Mouse (Mus musculus): ENCODE measurements around the gene Abca17.
A peak's percentile ranks its signal among the peaks of the same experiment; 100 is the strongest.

Gene Abca17

GRCm38 (mm10) chr17:24350926-24351759 is at the start of gene Abca17:
Gene Abca17, minus strand, starts transcription at chr17:24351068.
- no peak for DNase-seq (ENCODE audit: low spot score)

- DNase-seq (ENCODE audit: low spot score): peak; percentile 85
These were observed 43.6 kb upstream of the Abca17 start for GRCm38 (mm10) chr17:24394456-24394855.

GRCm38 (mm10) chr17:24393527-24393926 is 42.7 kb upstream of the Abca17 start:
- DNase-seq (ENCODE audit: low spot score): no peak

DNA sequence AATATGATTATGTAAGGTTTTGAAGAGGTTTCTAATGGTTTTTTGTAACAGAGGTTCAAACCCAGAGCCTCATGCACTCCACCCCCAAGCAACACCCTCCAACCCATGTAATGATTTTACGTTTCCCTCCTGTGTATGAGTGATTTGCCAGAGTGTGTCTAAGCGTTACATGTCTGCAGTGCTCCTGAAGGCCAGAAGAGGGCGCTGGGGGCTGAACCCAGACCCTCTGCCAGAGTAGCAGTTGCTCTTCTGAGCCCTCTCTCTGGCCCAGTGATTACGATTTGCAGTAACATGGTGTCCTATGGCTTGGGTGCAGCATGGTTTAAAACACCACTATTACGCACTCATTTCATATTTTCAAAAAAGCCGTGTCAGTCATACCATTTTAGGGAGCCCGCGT is 40.3 kb upstream of the Abca17 start:
- DNase-seq (ENCODE audit: low spot score): no peak

- DNase-seq (ENCODE audit: low spot score): peak; percentile 89
These were observed 39.0 kb upstream of the Abca17 start for GRCm38 (mm10) chr17:24389865-24390264.

DNA sequence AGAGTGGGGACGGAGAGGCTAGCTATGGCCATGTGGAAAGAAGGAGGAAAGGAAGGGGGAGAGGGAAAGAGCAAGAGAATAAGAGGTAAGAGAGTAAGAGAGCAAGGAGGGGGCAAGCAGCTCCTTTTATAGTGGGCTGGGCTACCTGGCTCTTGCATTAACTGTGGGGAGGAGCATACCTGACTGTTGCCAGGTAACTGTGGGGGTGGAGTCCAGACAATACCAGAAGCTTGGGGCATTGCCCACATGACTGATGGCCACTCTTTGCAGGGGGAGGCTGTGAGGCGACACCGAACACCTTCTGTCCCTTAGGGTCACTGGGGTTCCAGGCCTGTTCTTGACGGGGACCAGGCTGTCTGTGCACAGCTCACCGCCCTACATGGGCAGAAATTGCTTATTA is 37.8 kb upstream of the Abca17 start:
- no peak for DNase-seq (ENCODE audit: low spot score)

- no peak for DNase-seq (ENCODE audit: low spot score)
These were observed 32.9 kb upstream of the Abca17 start for GRCm38 (mm10) chr17:24383789-24384188.

- no peak for DNase-seq (ENCODE audit: low spot score)
These were observed 27.6 kb upstream of the Abca17 start for GRCm38 (mm10) chr17:24378496-24378895.

DNA sequence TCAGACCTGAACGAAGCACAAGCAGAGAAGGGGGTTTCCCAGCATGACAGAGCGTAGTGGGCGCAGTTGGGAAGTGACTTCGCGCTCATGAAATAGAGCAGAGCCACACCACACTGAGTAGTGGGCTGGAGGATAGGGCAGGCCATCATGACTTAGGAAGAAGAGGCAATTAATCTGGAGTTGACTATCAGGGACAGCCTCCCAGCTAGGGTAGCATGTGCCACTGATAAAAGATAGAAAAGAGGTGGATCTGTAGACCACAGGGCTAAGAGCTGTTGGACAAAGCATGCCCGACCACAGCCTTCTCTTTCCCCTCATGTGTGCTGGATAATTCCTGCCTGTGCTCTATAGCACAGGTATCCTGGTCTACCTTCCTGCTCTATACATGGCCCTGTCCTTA is 25.0 kb upstream of the Abca17 start:
- DNase-seq (ENCODE audit: low spot score): no peak

DNA sequence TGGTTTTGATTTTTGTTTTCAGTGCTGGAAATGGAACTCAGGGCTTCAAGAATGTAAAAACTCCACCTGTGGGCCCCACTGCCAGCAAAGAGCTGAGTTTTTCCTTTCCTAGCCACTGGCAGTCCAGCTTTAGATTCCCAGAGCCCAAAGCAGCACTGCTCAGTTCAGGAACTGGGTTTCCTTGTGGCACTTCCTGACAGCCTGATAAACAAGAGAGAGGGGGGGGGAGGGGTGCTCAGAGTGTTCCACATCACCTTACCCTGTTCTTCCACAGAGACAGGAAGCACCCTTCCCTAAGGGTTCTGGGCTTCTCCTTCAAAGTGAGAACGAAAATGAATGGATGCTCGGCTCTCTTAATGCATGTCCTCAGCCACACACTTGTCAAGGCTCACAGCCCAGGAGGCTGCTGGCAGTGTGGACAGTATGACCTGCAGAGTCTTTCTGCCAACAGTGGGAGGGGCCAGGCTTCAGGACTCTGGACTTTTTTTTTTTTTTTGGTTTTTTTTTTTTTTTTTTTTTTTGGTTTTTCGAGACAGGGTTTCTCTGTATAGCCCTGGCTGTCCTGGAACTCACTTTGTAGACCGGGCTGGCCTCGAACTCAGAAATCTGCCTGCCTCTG is 24.3 kb upstream of the Abca17 start:
- DNase-seq (ENCODE audit: low spot score): peak; percentile 46

DNA sequence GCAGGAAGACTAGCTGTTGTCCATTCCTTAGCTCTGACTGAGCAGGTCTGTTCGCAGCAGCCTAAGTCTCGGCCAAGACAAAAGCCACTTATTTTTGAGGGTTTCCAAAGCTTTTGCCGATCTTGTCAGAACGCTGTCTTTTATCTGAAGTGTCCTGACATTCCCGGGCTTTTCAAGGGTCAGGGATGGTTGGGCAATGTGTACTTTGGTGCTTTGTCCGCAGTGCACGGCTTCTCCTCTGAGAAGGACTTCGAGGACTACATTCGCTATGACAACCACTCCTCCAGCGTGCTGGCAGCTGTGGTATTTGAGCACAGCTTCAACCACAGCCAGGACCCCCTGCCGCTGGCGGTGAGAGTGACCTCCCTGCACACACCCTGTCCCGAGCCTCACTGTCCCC is 15.0 kb upstream of the Abca17 start:
- no peak for DNase-seq (ENCODE audit: low spot score)

- no peak for DNase-seq (ENCODE audit: low spot score)
These were observed 13.6 kb upstream of the Abca17 start for GRCm38 (mm10) chr17:24364461-24364860.

DNA sequence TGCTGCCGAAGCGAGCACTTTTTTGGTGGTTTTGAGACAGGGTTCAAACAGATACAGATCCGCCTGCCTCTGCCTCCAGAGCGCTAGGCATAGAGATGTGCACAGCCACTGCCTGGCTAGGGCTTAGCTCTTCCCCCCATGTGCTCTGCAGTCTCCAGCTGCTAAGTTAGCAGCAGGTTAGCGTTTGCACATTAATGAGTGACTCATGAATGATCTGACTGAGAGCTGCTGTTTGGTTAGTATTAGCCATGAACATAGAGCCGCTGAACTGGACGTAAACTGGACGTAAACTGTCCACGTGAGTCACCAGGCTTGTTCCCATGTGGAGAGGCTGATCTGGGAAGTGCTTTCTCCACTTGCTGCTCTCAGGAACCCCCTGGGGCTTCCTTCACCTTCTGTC is 11.7 kb upstream of the Abca17 start:
- no peak for DNase-seq (ENCODE audit: low spot score)

- DNase-seq (ENCODE audit: low spot score): no peak
These were observed 10.4 kb upstream of the Abca17 start for GRCm38 (mm10) chr17:24361291-24361690.

DNA sequence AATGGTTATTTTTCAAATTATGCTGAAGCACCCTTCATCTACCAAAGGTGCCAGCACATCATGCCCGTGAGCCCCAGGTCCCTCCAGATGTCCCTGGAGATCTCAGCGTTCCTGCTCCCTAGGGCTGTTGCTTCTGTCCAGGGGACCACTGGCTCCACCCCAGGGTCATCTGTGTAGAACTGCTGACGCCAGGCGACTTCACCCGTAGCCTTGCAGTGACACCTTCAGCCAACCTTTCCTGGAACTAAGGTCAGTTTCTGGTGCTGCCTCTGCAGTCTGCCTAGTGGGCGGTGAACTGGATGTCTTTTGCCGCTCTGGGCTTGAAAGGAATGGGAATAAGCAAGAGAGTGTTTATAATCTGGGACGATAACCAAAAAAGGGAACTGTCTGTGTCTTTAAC is 10.0 kb upstream of the Abca17 start:
- DNase-seq (ENCODE audit: low spot score): no peak

DNA sequence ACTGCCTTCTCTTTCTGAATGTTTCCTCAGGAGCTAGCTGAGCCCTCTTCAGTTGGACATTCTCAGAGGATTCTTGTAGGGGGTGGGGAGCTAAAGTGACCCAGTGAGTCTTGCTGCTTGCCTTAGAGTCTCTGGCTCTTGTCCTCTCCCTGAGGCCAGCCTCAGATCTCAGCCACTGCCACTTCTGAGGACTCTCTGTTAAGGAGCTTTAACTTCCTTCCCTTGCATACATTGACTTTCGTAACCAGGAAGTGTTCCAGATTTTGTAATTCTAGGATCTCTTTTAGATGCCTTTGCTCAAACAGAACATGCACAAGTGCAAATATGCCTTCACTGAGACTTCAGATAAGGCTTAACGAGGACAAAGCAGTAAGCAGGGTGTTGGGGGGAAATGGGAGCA is 9.0 kb upstream of the Abca17 start:
- no peak for DNase-seq (ENCODE audit: low spot score)

GRCm38 (mm10) chr17:24359006-24359405 is 8.1 kb upstream of the Abca17 start:
- DNase-seq (ENCODE audit: low spot score): peak; percentile 24

GRCm38 (mm10) chr17:24355284-24355683 is 4.4 kb upstream of the Abca17 start:
- no peak for DNase-seq (ENCODE audit: low spot score)

GRCm38 (mm10) chr17:24353960-24354359 is 3.1 kb upstream of the Abca17 start:
- no peak for DNase-seq (ENCODE audit: low spot score)

DNA sequence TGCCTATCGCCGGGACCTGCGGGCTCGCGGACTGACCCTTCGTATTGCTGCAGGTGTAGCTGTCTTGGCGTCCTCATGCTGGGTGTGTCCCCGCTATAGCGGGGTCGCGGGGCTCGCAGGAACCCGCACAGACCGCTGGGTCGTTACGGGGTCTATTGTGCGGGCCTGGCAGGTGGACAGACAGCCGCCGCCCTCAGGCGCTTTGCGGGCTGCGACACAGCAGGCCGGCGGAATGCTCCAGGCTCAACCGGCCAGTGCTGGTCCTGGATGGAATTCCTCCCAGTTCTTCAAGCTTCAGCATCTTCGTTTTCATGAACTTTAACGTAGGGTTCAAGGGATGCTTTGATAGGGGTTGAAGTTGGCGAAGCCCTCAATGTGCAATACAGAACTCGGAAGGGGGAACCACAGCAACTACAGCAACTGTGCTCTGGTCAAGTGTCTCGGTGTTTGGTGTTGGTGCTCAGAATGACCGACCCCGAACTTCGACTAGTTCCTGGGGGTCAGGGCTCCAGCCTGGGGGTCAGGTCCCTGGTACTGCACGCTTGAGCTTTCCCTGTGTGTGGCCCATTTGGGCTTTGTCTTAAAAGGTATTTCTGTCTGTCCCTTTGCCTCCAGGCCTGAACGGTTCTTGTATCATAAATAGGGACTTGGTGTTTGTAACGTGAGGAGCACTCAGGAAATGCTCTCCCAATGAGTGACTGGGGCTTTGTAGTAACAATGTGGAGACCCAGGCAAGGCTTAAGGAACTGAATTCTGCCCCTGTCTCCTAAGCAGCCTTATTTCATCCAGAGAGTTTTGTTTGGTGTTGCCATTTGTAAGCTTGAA is 1.7 kb upstream of the Abca17 start:
- no peak for DNase-seq (ENCODE audit: low spot score)

GRCm38 (mm10) chr17:24351760-24352357 is 991 bp upstream of the Abca17 start, which contains the start of gene Abca3:
Gene Abca3, plus strand, starts transcription at chr17:24351950.
- no peak for DNase-seq (ENCODE audit: low spot score)

DNA sequence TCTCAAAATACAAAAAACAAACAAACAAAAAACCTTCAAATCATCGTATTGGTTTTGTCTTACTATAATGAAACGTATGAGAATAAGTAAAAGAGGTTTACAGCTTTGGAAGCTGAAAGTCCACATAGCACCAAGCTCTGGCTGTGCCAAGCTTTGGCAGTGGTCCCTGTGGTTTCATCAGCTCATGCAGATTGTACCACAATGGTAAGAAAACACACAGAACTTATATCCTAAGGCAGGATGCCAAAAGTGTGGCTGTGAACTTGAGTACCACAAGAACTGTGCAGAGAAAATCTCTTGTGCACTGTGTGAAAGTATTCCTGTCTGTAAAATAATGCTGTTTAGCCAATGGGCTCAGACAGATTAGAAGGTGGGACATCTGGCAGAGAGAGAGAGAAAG is 1.7 kb downstream of the Abca17 start:
- peak; percentile 36 for DNase-seq (ENCODE audit: low spot score)

All from adipocyte (in vitro differentiated cells).